Mouse (Mus musculus) thymus, adult 2 months (tissue): ENCODE measurements around the gene Atp5h.

Experiments used
- CTCF ChIP-seq: fragments of 200-500 bp; IDR thresholded peaks from 2 replicates; pipeline ENCODE4 v1.5.1; 2012; ENCODE audit warnings: mild to moderate bottlenecking, control low read depth, low read length, moderate library complexity, borderline replicate concordance; ENCODE audit not compliant: control insufficient read depth, poor library complexity, insufficient read depth; ENCODE audit errors: extremely low read depth
- POLR2A ChIP-seq: fragments of 200-500 bp; IDR thresholded peaks from 2 replicates; pipeline ENCODE4 v1.6.1; 2012; ENCODE audit warnings: mild to moderate bottlenecking, low read length, control low read depth, moderate library complexity; ENCODE audit not compliant: control insufficient read depth, poor library complexity, insufficient read depth; ENCODE audit errors: extremely low read depth

DNA sequence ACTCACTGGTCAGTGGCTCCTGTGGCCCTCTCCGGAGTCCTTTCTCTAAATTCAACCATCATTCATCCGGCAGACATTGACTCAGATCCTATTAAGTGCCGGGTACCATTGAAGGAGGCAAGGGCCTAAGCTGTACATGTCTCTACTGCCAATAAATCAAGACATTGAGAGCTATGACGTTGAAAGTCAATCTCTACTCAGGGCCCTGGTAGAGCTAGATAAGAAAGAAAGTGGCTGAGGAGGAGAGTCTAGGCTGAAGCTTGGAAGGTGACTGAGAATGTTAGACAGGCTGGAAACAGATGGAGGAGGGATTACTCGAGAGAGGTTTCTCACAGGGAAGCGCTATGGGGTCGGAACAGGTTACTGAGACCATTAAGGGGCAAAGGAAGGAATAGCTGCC lies 49.4 kb downstream of the Atp5h start:
- TF ChIP-seq POLR2A (no peak), CTCF (no peak)
